Mouse (Mus musculus) spleen, adult 2 months (tissue): ENCODE measurements at regions not wholly inside any gene's neighbourhood (a gene's known extent, or its start where the extent isn't known, plus 50 kb on each side); places are given as distances from the start of the nearest gene placed in this dataset.

ENCODE experiments used
- CTCF ChIP-seq: fragments of 200-500 bp; IDR thresholded peaks from 2 replicates; pipeline ENCODE4 v1.5.1; 2011; ENCODE audit warnings: mild to moderate bottlenecking, inconsistent platforms; ENCODE audit not compliant: insufficient read depth, insufficient read length, insufficient replicate concordance; ENCODE audit errors: extremely low read depth
- POLR2A ChIP-seq: fragments of 200-500 bp; IDR thresholded peaks from 2 replicates; pipeline ENCODE4 v1.6.1; 2011; ENCODE audit warnings: low read depth, low read length, inconsistent platforms

- TF ChIP-seq POLR2A (no peak), CTCF (no peak)
Measured at GRCm38 (mm10) chr2:166503666-166504065, 210.0 kb downstream of the Prex1 start.
